Mouse (Mus musculus) heart, adult 2 months (tissue): ENCODE data around the gene Fhl3. TPM values are rescaled to one million over a fixed set of nuclear protein-coding genes. Genes with fewer than 3 reads are reported as not detected.
"Not testable (repeated sequence)": the region's sequence is repeated elsewhere in the genome, so short reads cannot be mapped to it uniquely, and the experiment has no call there.

Source experiments
- DNase-seq, 2 experiments: peaks; one replicate each; pipeline ENCODE4 v3.0.0; 2021
- H3K27ac ChIP-seq: fragments of 200-600 bp; 2 replicates; pipeline ENCODE4 v1.8.1; 2022
- H3K27me3 ChIP-seq: fragments of 200-500 bp; 2 replicates; pipeline ENCODE4 v1.6.1; 2012; ENCODE audit warnings: mild to moderate bottlenecking, low read length, inconsistent platforms, mixed read lengths; ENCODE audit not compliant: control insufficient read depth, insufficient read depth
- H3K36me3 ChIP-seq: fragments of 200-500 bp; 2 replicates; pipeline ENCODE4 v1.6.1; 2012; ENCODE audit warnings: low read length, inconsistent platforms; ENCODE audit not compliant: control insufficient read depth, insufficient read depth
- H3K4me1 ChIP-seq: fragments of 200-500 bp; 2 replicates; pipeline ENCODE4 v1.6.1; 2011; ENCODE audit warnings: low read length; ENCODE audit not compliant: control insufficient read depth, insufficient read depth
- H3K4me3 ChIP-seq: fragments of 200-600 bp; 2 replicates; pipeline ENCODE4 v1.8.1; 2022
- H3K79me2 ChIP-seq: fragments of 200-500 bp; replicated peaks from 2 replicates; pipeline ENCODE4 v1.6.1; 2012; ENCODE audit warnings: mild to moderate bottlenecking, inconsistent platforms, low read length, moderate library complexity, mixed read lengths; ENCODE audit not compliant: control insufficient read depth, insufficient read depth
- H3K9ac ChIP-seq: fragments of 200-500 bp; 2 replicates; pipeline ENCODE4 v1.6.1; 2012; ENCODE audit warnings: low read depth, mild to moderate bottlenecking, control low read depth, inconsistent platforms, low read length, mixed read lengths
- CTCF ChIP-seq: fragments of 200-600 bp; IDR thresholded peaks from 2 replicates; pipeline ENCODE4 v1.8.1; 2022; ENCODE audit warnings: antibody characterized with exemption, mild to moderate bottlenecking, moderate library complexity
- EP300 ChIP-seq: fragments of 200-500 bp; IDR thresholded peaks from 2 replicates; pipeline ENCODE4 v1.6.1; 2011; ENCODE audit warnings: low read depth, low read length, control low read depth; ENCODE audit not compliant: insufficient read depth
- POLR2A ChIP-seq: fragments of 200-500 bp; IDR thresholded peaks from 2 replicates; pipeline ENCODE4 v1.6.1; 2011; ENCODE audit warnings: mild to moderate bottlenecking, low read depth, low read length, control low read depth; ENCODE audit not compliant: insufficient read depth
- WGBS: fragments of 180-500 bp; shearing (Covaris S2); methylation state at CpG from one replicate; pipeline ENCODE4 v1.1.7; 2018; 5-methylcytosine and 5-hydroxymethylcytosine counted together
- intact Hi-C: fragments of 180-260 bp; cut with DNase I; formaldehyde crosslinking; loops from one replicate; pipeline ENCODE4 v1.15.1; 2025
- polyA plus RNA-seq: library from polyadenylated mRNA; depleted of rRNA; stranded (reverse); fragments of >200 nt; gene quantifications from 2 replicates; pipeline ENCODE4 v1.2.3, GENCODE M21; 2012
- total RNA-seq, 2 experiments: library from RNA; stranded (reverse); gene quantifications; 2 replicates each; pipeline ENCODE4 v1.2.3; 2021

Gene Fhl3
- total and polyA plus RNA-seq, 3 experiments, result 7.8 to 17.9 (median 11.5) TPM

DNA sequence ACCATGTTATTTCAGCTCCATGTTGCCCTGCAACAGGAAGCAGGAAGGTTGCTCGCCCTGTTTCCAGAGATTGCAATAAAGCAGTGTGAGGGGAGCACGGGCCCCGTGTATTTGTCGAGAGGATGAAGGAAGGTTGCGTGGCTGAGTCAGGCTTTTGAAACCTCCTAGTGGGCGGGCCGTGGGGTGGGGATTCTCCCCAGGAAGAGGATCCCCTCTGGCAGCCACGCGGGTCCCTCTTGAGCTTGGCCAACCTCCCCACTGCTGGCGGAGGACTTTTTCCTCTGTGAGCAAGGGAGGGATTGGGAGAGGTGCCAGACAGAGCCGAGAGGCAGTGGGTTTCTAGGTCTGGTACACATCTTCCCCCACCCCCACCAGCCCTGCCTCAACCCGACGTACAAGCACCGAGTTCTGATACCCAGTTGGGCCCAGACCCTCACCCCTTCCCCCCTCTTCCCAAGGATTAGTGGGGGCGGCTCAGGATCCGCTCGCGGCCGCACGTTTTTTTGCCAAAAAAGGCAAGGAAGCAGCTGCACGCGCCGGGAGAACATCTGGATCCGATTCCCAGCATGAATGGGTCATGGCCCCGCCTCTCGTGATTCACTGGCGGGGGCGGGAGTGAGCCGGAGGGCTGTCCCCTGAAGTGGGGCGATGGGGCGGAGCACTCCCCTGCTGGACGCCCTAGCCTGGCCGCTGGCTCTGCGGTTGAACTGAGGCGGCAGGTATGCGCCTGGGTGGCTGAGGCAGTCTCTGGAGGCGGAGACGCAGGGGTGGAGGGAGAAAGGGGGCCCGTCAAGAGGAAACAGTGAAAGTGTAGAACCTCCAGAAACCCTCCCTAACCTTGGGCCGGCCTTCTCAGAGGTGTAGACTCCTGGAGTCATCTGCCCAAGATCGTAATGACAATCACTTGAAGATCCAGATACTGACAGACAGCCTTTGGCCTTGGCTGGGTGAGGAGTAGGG lies 8.3 kb downstream of the Fhl3 start:
- peaks cover 17% of the 10 kb centered on the region for H3K4me1 ChIP-seq
- 3% methylated on average over 41 of the region's 41 CpGs for WGBS
- peak; percentile 94 to 95 for DNase-seq

GRCm38 (mm10) chr4:124709961-124710446 lies 9.5 kb downstream of the Fhl3 start:
- H3K4me3 ChIP-seq, result peak overlapping the region; percentile 35
- H3K27ac ChIP-seq, result peak overlapping the region; percentile 73
- intact Hi-C loops, result loop anchor here (2.0 to 5.0 kb wide), 2 partner anchors 27 to 92 kb away; partner anchors contain the start of gene Mtf1
- H3K79me2 ChIP-seq, result no peaks in the 10 kb centered on the region
- WGBS, result 4% methylated on average over 18 of the region's 18 CpGs
- H3K36me3 ChIP-seq, result no peaks in the 10 kb centered on the region
- TF ChIP-seq POLR2A, result no peak
- peak overlapping the region; percentile 30 for H3K9ac ChIP-seq
- DNase-seq, result peak; percentile 65 to 67
- H3K4me1 ChIP-seq, result peaks cover 11% of the 10 kb centered on the region
- no peaks in the 10 kb centered on the region for H3K27me3 ChIP-seq

More for the DNA sequence above, 8.3 kb downstream of the Fhl3 start:
- Histone ChIP-seq H3K27me3 (no peaks in the 10 kb centered on the region), H3K4me3 (peak overlapping the region; percentile 48), H3K79me2 (no peaks in the 10 kb centered on the region), H3K9ac (peak overlapping the region; percentile 66), H3K36me3 (no peaks in the 10 kb centered on the region), H3K27ac (peak overlapping the region; percentile 77)
- TF ChIP-seq EP300 (peak; percentile 45; the same call in 1 of the 2 replicates), POLR2A (no peak; the same call in 1 of the 2 replicates), CTCF (peak; percentile 55)
- intact Hi-C loops, result no loop called here

DNA sequence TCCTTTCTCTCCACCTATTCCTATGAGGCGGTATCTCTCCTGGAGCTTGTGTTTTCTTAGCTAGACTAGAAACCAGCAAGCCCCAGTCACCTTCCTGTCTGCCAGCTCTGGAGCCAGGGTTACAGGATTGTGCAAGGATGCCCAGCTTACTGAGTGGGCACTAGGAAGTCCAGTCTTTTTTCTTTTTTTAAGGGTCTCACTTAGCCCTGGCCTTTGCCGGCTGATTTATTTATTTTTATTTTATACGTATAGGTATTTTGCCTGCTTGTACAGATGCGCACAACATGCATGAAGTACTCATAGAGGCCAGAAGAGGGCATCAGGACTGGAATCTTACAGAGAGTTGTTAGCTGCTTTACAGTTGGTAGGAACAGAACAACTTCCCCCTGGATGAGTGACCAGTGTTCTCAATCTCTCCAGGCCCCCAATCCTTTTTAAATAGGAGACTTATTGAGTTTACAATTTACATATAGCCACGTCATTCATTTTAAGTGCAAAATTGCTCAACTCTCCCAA lies 10.3 kb downstream of the Fhl3 start:
- TF ChIP-seq CTCF, result peak; percentile 83
- no peak for TF ChIP-seq POLR2A
- no peak overlapping the region for H3K27ac ChIP-seq
- H3K36me3 ChIP-seq, result peaks cover 4% of the 10 kb centered on the region
- no peaks in the 10 kb centered on the region for H3K27me3 ChIP-seq
- intact Hi-C loops, result loop anchor here (2.0 to 5.0 kb wide), 2 partner anchors 28 to 91 kb away; partner anchors contain the start of gene Mtf1
- no peak overlapping the region for H3K4me3 ChIP-seq
- peaks cover 9% of the 10 kb centered on the region for H3K4me1 ChIP-seq
- 0 out of 2 replicates have a peak, but pooled peaks cover 1% of the 10 kb centered on the region for H3K79me2 ChIP-seq
- 2% methylated on average over 5 of the region's 5 CpGs for WGBS
- DNase-seq, result peak; percentile 35 to 37
- no peak overlapping the region for H3K9ac ChIP-seq

GRCm38 (mm10) chr4:124712618-124713017 lies 12.1 kb downstream of the Fhl3 start:
- WGBS, result 73% methylated on average over 6 of the region's 6 CpGs
- Histone ChIP-seq H3K27ac (no peak overlapping the region), H3K9ac (no peak overlapping the region), H3K79me2 (0 out of 2 replicates have a peak, but pooled peaks cover 1% of the 10 kb centered on the region), H3K4me1 (peaks cover 10% of the 10 kb centered on the region), H3K36me3 (peaks cover 4% of the 10 kb centered on the region), H3K27me3 (no peaks in the 10 kb centered on the region), H3K4me3 (no peak overlapping the region)
- DNase-seq, result no peak
- intact Hi-C loops, result loop anchor here (5.0 kb wide), 1 partner anchor 90 kb away; the partner anchor contains the start of gene Mtf1
- no peak for TF ChIP-seq EP300
- TF ChIP-seq POLR2A, result no peak
- TF ChIP-seq CTCF, result no peak

DNA sequence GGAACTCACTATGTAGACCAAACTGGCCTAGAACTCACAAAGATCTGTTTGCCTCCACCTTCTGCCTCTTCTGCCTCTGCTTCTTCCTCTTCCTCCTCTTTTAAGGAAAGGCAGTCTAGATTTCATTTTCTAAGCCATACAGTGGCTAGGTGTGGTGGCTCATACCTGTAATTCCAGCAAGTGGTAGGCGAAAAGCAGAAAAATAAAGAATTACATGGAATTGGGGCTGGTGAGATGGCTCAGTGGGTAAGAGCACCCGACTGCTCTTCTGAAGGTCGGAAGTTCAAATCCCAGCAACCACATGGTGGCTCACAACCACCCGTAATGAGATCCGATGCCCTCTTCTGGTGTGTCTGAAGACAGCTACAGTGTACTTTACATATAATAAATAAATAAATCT lies 13.3 kb downstream of the Fhl3 start:
- DNase-seq, H3K27me3 ChIP-seq: not testable (repeated sequence)
- intact Hi-C loops, result loop anchor here (1.0 to 5.0 kb wide), 3 partner anchors 21 to 136 kb away; partner anchors contain the start of genes Mtf1, Utp11 and Yrdc

More for the DNA sequence above, 13.3 kb downstream of the Fhl3 start:
- not testable (repeated sequence) for H3K79me2 ChIP-seq, H3K9ac ChIP-seq, H3K4me3 ChIP-seq, H3K4me1 ChIP-seq, H3K36me3 ChIP-seq
- 69% methylated on average over 5 of the region's 5 CpGs for WGBS
- H3K27ac ChIP-seq, result peak overlapping the region; percentile 79
